Mouse (Mus musculus): Measurements from ENCODE around the gene Plxnc1. TPM values are rescaled to one million over a fixed set of nuclear protein-coding genes. Genes with fewer than 3 reads are reported as not detected.

Plxnc1 gene
- total and polyA plus RNA-seq, 3 experiments = 27.6 to 34.4 (median 33.0) TPM

GRCm38 (mm10) chr10:94976329-94976728 lies 31.7 kb upstream of the Plxnc1 start:
- Histone ChIP-seq H3K9ac (ENCODE audit: insufficient read depth, low read depth) (no peak overlapping the region), H3K79me2 (replicated peaks; ENCODE audit: control insufficient read depth, extremely low read depth, insufficient read depth, poor library complexity, severe bottlenecking) (no peaks in the 10 kb centered on the region), H3K4me3 (replicated peaks in 1 of 3; ENCODE audit: low read depth in 2 of 3, low read length in 2 of 3, poor library complexity in 1 of 3) (no peak overlapping the region), H3K27ac (ENCODE audit: insufficient read depth, low read depth) (no peak overlapping the region), H3K9me3 (replicated peaks; ENCODE audit: low read length) (no peaks in the 10 kb centered on the region), H3K4me1 (ENCODE audit: control insufficient read depth in 1 of 2, insufficient read depth in 2 of 2) (no peaks in the 10 kb centered on the region), H3K27me3 (replicated peaks) (no peaks in the 10 kb centered on the region), H3K36me3 (replicated peaks in 1 of 2; ENCODE audit: control insufficient read depth in 1 of 2, insufficient read depth in 1 of 2, low read length in 1 of 2) (no peaks in the 10 kb centered on the region), H3K4me2 (ENCODE audit: insufficient read depth, low read depth, poor library complexity, severe bottlenecking) (no peak overlapping the region)
- dilution Hi-C loops (cut with MboI; ENCODE audit: extremely low pct_ligation_motif_present, extremely low pct_unique_long_range_greater_than_20kb, low sequenced_read_pairs) (no loop called here), in situ Hi-C loops (cut with MboI; ENCODE audit: low pct_ligation_motif_present, low pct_unique_long_range_greater_than_20kb, low sequenced_read_pairs) (loop anchor here (25.0 kb wide), 1 partner anchor 911 kb away; no protein-coding TSS in a partner anchor)
- DNase-seq (ENCODE audit: extremely low read depth) = no peak
- no peak for TF ChIP-seq PAX5 (IDR thresholded peaks at IDR 0.05; ENCODE audit: low read length)
- TF ChIP-seq GABPA (IDR thresholded peaks at IDR 0.05; ENCODE audit: insufficient replicate concordance, low read depth, low read length) = no peak
- TF ChIP-seq USF1 (IDR thresholded peaks at IDR 0.05; ENCODE audit: low read depth, low read length) = no peak
- TF ChIP-seq RCOR1 (conservative IDR thresholded peaks at IDR 0.05; ENCODE audit: low read depth, low read length) = no peak
- TF ChIP-seq HCFC1 (IDR thresholded peaks at IDR 0.05; ENCODE audit: low read depth, low read length) = no peak
- TF ChIP-seq SMC3 (IDR thresholded peaks at IDR 0.05; ENCODE audit: low read depth, low read length) = peak; percentile 35
- TF ChIP-seq TBP (conservative IDR thresholded peaks at IDR 0.05; ENCODE audit: low read depth, low read length) = no peak
- TF ChIP-seq ELF1 (IDR thresholded peaks at IDR 0.05; ENCODE audit: low read depth, low read length) = no peak
- no peak for TF ChIP-seq ZC3H11A (IDR thresholded peaks at IDR 0.05; ENCODE audit: low read depth, low read length)
- no peak for TF ChIP-seq UBTF (IDR thresholded peaks at IDR 0.05; ENCODE audit: low read depth, low read length)
- no peak for TF ChIP-seq IRF4 (IDR thresholded peaks at IDR 0.05; ENCODE audit: low read depth, low read length)
- TF ChIP-seq USF2 (conservative IDR thresholded peaks at IDR 0.05; ENCODE audit: low read depth, low read length) = no peak
- TF ChIP-seq MYC (IDR thresholded peaks at IDR 0.05; ENCODE audit: low read depth, low read length) = no peak
- peak; percentile 17 for TF ChIP-seq RAD21 (IDR thresholded peaks at IDR 0.05; ENCODE audit: low read depth, low read length)
- no peak for TF ChIP-seq ZNF384 (IDR thresholded peaks at IDR 0.05; ENCODE audit: low read depth, low read length)
- TF ChIP-seq CHD2 (IDR thresholded peaks at IDR 0.05; ENCODE audit: low read length) = no peak
- TF ChIP-seq EP300 (IDR thresholded peaks at IDR 0.05; ENCODE audit: low read length) = no peak
- no peak for TF ChIP-seq MAFK (IDR thresholded peaks at IDR 0.05; ENCODE audit: insufficient replicate concordance, low read length)
- no peak for TF ChIP-seq ZKSCAN1 (IDR thresholded peaks at IDR 0.05; ENCODE audit: borderline replicate concordance, low read depth, low read length)
- no peak for TF ChIP-seq ZMIZ1 (IDR thresholded peaks at IDR 0.05; ENCODE audit: low read depth, low read length)
- peak; percentile 59 to 78 for TF ChIP-seq CTCF (conservative IDR thresholded peaks at IDR 0.05 in 1 of 2, IDR thresholded peaks at IDR 0.05 in 1 of 2; ENCODE audit: low read depth in 2 of 2, low read length in 2 of 2)
- no peak for TF ChIP-seq MXI1 (IDR thresholded peaks at IDR 0.05; ENCODE audit: low read depth, low read length)
- no peak for TF ChIP-seq ETS1 (conservative IDR thresholded peaks at IDR 0.05; ENCODE audit: low read depth, low read length)

All from CH12.LX (cell line).